Mouse (Mus musculus) heart, embryonic 13.5 days (tissue): Measurements from ENCODE around the gene Dusp7. TPM values are rescaled to one million over a fixed set of nuclear protein-coding genes. Genes with fewer than 3 reads are reported as not detected.

Experiments used
- ATAC-seq: fragments of 200-750 bp; cut with Nextera tagmentation; 2 replicates; pipeline ENCODE4 v1.8.0; 2017; ENCODE audit warnings: moderate TSS enrichment; ENCODE audit not compliant: insufficient number of reproducible peaks, low FRiP score, low TSS enrichment; ENCODE audit errors: extremely low read depth
- H3K27ac ChIP-seq: fragments of 300-500 bp; sonication (generic); replicated peaks from 2 replicates; pipeline ENCODE4 v1.5.1; 2015; ENCODE audit warnings: moderate library complexity, mild to moderate bottlenecking, inconsistent platforms
- H3K27me3 ChIP-seq: fragments of 300-500 bp; sonication (generic); replicated peaks from 2 replicates; pipeline ENCODE4 v1.6.1; 2015; ENCODE audit warnings: mild to moderate bottlenecking, inconsistent platforms
- H3K36me3 ChIP-seq: fragments of 300-500 bp; sonication (generic); 2 replicates; pipeline ENCODE4 v1.6.1; 2015; ENCODE audit warnings: mild to moderate bottlenecking, inconsistent platforms
- H3K4me1 ChIP-seq: fragments of 300-500 bp; sonication (generic); 2 replicates; pipeline ENCODE4 v1.6.1; 2015; ENCODE audit warnings: inconsistent platforms
- H3K4me2 ChIP-seq: fragments of 300-500 bp; sonication (generic); 2 replicates; pipeline ENCODE4 v1.6.1; 2015; ENCODE audit warnings: inconsistent platforms, mild to moderate bottlenecking, moderate library complexity
- H3K4me3 ChIP-seq: fragments of 300-500 bp; sonication (generic); 2 replicates; pipeline ENCODE4 v1.5.1; 2015; ENCODE audit warnings: moderate library complexity, mild to moderate bottlenecking, inconsistent platforms
- H3K9ac ChIP-seq: fragments of 300-500 bp; sonication (generic); 2 replicates; pipeline ENCODE4 v1.6.1; 2015; ENCODE audit warnings: inconsistent platforms, mild to moderate bottlenecking, moderate library complexity
- H3K9me3 ChIP-seq: fragments of 300-500 bp; sonication (generic); 2 replicates; pipeline ENCODE4 v1.6.1; 2016; ENCODE audit warnings: inconsistent platforms
- WGBS: fragments of 180-500 bp; shearing (Covaris S2); methylation state at CpG from one replicate; pipeline ENCODE4 v1.1.7; 2015; ENCODE audit warnings: mixed read lengths; 5-methylcytosine and 5-hydroxymethylcytosine counted together
- polyA plus RNA-seq: library from polyadenylated mRNA; unstranded; fragments of >200 nt; fragmentation: Nextera tagmentation; extraction: Ambion mirVana; gene quantifications from 2 replicates; pipeline ENCODE4 v1.2.1, GENCODE M21; 2015

Gene Dusp7
- polyA plus RNA-seq, 1 experiment from 2014 or later: 8.6 TPM

DNA sequence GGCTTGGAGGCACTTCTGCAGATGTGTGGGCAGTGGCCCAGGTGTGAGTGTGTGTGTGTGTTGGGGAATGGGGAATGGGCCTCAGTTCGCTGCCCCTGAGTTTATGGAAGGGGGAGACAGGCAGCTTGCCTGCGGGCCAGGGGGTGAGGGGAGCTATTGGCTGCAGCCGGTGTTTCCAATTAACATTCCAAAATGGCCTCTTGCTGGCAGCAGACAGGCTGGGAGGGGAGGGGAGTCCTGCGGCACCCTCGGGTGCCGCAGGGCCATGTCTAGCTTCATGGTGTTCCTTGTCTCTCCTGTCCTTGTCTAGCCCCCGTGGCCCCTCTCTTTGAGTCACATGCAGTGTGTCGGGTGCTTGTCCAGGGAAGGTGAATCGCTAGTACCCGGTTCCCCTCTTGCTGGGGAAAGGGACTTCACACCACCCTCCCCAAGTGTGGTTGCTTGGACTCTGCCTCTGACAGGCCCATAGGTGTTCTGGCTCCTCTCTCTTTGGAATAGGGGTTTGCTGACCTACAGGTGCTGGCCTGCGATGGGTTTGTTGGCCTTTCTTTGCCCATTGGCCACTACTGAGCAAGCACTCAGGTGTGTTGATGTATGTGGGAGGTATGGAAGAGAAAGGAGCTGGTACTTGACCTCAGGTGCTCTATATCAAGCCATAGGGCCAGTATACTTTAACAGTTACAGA is 1.5 kb downstream of the Dusp7 start:
- Histone ChIP-seq H3K4me1 (peaks cover 57% of the 10 kb centered on the region), H3K4me3 (peak overlapping the region; percentile 95), H3K27me3 (no peaks in the 10 kb centered on the region), H3K4me2 (peak overlapping the region; percentile 99), H3K36me3 (peaks cover 42% of the 10 kb centered on the region), H3K27ac (peak overlapping the region; percentile 97), H3K9me3 (no peaks in the 10 kb centered on the region), H3K9ac (peak overlapping the region; percentile 98)
- no peak for ATAC-seq
- 5% methylated on average over 11 of the region's 11 CpGs for WGBS

DNA sequence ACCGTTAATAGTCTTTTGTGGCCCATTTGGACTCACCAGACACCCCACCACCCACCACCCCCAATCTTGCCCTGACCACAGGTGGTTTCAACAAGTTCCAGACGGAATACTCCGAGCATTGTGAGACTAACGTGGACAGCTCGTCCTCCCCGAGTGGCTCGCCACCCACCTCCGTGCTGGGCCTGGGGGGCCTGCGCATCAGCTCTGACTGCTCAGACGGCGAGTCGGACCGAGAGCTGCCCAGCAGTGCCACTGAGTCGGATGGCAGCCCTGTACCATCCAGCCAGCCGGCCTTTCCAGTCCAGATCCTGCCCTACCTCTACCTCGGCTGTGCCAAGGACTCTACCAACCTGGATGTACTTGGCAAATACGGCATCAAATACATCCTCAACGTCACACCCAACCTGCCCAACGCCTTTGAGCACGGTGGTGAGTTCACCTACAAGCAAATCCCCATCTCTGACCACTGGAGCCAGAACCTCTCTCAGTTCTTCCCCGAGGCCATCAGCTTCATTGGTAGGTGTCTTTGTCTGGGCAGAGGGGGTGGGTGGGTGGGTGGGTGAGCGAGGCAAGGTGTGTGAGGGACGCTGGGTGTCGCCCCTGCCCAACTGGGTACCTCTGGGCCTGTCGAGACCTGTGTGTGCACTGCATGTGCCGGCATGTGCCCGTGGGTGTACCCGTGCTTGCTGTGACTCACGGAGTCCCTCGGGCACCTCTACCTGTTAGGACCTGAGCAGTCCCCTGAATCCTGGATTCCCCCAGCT is 2.4 kb downstream of the Dusp7 start:
- H3K9me3 ChIP-seq: no peaks in the 10 kb centered on the region
- H3K4me1 ChIP-seq: peaks cover 57% of the 10 kb centered on the region
- H3K4me3 ChIP-seq: peak overlapping the region; percentile 95
- peak overlapping the region; percentile 99 for H3K4me2 ChIP-seq
- peaks cover 50% of the 10 kb centered on the region for H3K36me3 ChIP-seq
- WGBS: 83% methylated on average over 30 of the region's 30 CpGs
- peak overlapping the region; percentile 80; the same call in 1 of the 2 replicates for H3K27ac ChIP-seq
- H3K27me3 ChIP-seq: no peaks in the 10 kb centered on the region
- peak overlapping the region; percentile 98 for H3K9ac ChIP-seq
- no peak for ATAC-seq

DNA sequence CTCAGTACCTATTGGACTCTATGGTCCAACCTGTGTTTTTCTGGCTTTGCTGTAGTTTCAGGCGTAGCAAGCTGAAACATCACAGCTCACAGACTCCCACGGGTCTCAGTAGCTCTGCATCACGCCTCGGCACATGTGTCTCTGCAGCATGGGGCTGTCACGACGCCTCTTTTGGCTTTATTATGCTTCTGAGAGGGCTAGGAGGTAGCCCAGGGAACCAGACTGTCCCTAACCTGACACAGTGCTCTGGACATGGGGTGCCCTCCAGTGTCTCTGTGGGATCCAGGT is 2.9 kb downstream of the Dusp7 start:
- H3K9me3 ChIP-seq: no peaks in the 10 kb centered on the region
- peak overlapping the region; percentile 95 for H3K4me3 ChIP-seq
- H3K4me2 ChIP-seq: peak overlapping the region; percentile 99
- H3K36me3 ChIP-seq: peaks cover 51% of the 10 kb centered on the region
- peak overlapping the region; percentile 98 for H3K9ac ChIP-seq
- no peaks in the 10 kb centered on the region for H3K27me3 ChIP-seq
- peak overlapping the region; percentile 80 for H3K27ac ChIP-seq
- no peak for ATAC-seq
- WGBS: 52% methylated on average over 6 of the region's 6 CpGs
- H3K4me1 ChIP-seq: peaks cover 53% of the 10 kb centered on the region

DNA sequence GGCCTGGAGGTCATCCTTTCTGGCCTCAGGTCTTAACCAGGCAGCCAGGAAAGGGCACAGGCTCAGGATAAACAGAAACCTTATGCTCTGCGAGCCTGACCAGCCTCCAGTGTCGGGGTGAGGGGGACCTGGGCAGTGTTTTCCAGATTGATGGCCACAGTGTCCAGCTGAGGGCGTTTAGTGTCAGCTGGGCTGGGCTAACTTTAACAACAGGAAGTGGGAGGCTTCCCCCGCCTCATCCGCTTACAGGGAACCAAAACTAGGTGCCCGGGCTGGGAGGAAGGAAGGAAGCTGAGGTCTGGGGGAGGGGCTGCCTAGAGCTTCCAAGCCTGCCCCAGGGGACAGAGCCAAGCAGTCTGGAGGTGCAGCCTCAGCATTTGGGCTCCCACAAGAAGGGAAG is 3.3 kb downstream of the Dusp7 start:
- peaks cover 50% of the 10 kb centered on the region for H3K4me1 ChIP-seq
- H3K9ac ChIP-seq: peak overlapping the region; percentile 98
- ATAC-seq: no peak
- H3K4me2 ChIP-seq: peak overlapping the region; percentile 99
- H3K27me3 ChIP-seq: no peaks in the 10 kb centered on the region
- peaks cover 52% of the 10 kb centered on the region for H3K36me3 ChIP-seq
- H3K27ac ChIP-seq: peak overlapping the region; percentile 80
- H3K4me3 ChIP-seq: peak overlapping the region; percentile 95
- WGBS: 15% methylated on average over 6 of the region's 6 CpGs
- H3K9me3 ChIP-seq: no peaks in the 10 kb centered on the region

DNA sequence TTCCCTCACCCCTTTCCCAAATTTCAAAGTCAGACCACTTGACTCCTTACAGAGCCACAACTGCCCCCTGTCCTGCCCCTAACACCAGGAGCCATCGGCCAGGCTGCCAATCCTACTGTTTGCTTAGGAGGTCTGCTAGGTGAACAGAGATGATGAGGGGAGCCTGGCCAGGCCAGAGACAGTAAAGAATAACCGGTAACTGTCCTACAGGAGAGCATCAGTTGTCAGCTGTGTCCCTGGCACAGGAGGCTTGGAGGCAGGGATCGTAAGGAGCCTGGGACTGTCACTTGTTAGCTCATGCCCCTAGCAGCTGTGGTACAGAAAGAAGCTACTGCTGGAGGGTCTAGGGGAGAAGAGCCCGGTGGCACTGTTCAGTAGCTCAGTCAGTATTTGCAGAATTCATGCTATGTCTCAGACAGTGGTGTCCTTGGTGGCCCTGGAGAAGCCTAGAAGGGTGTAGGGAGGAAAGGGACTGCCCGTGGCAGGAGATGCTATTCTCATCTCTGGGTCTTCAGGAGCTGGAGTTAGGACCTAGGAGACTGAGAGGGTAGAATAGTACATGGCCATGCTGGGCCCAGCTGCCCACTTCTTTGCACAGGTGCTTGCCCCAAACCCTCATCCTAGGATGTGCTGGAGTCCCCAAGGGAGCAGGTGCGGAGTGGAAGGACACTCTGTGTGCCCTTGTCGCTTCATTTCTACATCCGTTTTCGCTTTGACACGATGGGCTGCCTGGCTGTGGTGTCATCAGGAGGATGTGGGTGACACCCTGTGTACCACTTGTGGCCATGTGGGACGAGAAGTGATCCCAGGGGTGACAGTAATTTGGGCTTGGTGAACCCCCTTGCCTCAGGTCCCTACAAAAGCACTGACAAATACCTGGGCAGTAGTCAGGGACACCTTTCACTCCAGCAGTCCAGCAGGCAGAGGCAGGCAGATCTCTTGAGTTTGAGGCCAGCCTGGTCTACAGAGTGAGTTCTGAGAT is 4.3 kb downstream of the Dusp7 start:
- Histone ChIP-seq H3K4me3 (0 out of 2 replicates have a peak overlapping the region, but pooled peaks have one; percentile 95), H3K4me1 (peaks cover 46% of the 10 kb centered on the region), H3K27me3 (no peaks in the 10 kb centered on the region), H3K4me2 (peak overlapping the region; percentile 99), H3K36me3 (peaks cover 61% of the 10 kb centered on the region), H3K9ac (peak overlapping the region; percentile 98), H3K27ac (peak overlapping the region; percentile 80), H3K9me3 (no peaks in the 10 kb centered on the region)
- no peak for ATAC-seq
- 84% methylated on average over 11 of the region's 11 CpGs for WGBS

DNA sequence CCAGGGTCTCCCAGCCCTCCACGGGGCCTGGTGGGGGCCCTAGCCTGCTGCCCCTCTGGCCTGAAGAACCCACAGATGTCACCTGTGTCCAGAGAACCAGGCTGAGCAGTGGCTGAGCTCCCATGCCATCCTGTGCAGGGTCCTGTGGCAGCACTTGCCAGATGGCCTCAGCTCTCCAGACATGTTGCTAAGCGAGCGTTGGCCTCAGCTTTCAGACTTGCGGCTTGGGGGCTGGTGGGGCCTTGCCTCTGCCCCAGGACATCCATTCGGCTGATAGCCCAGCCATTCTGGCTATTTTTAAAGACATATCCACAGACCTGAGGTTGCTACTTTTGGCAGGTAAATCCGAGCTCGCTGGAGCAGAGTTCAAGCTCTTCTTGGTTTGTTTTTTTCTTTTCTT is 5.5 kb downstream of the Dusp7 start:
- Histone ChIP-seq H3K9ac (0 out of 2 replicates have a peak overlapping the region, but pooled peaks have one; percentile 45), H3K36me3 (peaks cover 69% of the 10 kb centered on the region), H3K9me3 (no peaks in the 10 kb centered on the region), H3K27ac (no peak overlapping the region), H3K4me2 (no peak overlapping the region), H3K27me3 (no peaks in the 10 kb centered on the region), H3K4me3 (no peak overlapping the region), H3K4me1 (peaks cover 51% of the 10 kb centered on the region)
- WGBS: 60% methylated on average over 7 of the region's 7 CpGs
- no peak for ATAC-seq

DNA sequence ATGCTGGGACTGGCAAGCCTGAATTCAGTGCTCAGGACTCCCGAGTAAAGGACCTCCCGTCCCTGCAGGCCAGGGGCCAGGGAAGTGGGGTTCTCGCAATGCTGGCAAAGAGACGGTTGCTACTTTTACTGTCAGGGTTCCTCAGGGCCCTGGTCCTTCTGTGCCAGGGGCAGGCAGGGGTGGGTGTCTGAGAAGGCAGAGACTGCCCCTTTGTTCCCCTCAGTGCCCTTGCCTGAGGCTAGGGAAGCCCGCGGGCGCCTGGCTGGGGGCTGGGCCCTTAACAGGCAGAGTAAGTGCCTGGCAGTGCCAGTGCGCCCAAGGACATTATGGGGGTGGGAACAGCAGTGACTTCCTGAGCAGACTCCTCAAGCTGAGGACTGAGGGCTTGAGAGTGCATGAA is 8.8 kb downstream of the Dusp7 start:
- H3K4me3 ChIP-seq: no peak overlapping the region
- 80% methylated on average over 8 of the region's 8 CpGs for WGBS
- no peak overlapping the region for H3K27ac ChIP-seq
- no peak overlapping the region for H3K9ac ChIP-seq
- no peaks in the 10 kb centered on the region for H3K27me3 ChIP-seq
- peaks cover 26% of the 10 kb centered on the region for H3K4me1 ChIP-seq
- peaks cover 53% of the 10 kb centered on the region for H3K36me3 ChIP-seq
- no peak for ATAC-seq
- H3K4me2 ChIP-seq: no peak overlapping the region
- no peaks in the 10 kb centered on the region for H3K9me3 ChIP-seq

DNA sequence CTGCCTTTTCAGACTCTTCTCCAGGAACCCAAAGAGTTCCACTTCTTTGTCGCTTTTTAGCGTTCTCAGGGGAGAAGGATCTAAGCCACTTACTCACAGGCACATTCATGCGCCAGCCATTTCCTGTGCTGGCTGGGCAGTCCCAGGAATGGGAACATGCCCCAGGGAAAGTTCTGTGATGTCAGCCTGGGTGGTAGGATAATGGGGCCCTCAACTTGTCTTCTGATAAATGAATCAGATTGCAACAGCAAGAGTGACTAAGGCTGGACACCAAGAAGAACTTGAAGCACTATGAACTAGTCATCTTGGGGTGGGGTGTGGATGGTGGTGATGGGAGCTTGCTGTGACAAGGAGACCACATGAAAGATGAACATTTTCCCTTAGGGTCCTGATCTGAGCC is 9.6 kb downstream of the Dusp7 start:
- no peak overlapping the region for H3K4me2 ChIP-seq
- no peaks in the 10 kb centered on the region for H3K9me3 ChIP-seq
- no peak overlapping the region for H3K4me3 ChIP-seq
- no peak for ATAC-seq
- H3K4me1 ChIP-seq: peaks cover 18% of the 10 kb centered on the region
- H3K36me3 ChIP-seq: peaks cover 45% of the 10 kb centered on the region
- 69% methylated on average over 3 of the region's 3 CpGs for WGBS
- H3K9ac ChIP-seq: no peak overlapping the region
- no peaks in the 10 kb centered on the region for H3K27me3 ChIP-seq
- no peak overlapping the region for H3K27ac ChIP-seq

DNA sequence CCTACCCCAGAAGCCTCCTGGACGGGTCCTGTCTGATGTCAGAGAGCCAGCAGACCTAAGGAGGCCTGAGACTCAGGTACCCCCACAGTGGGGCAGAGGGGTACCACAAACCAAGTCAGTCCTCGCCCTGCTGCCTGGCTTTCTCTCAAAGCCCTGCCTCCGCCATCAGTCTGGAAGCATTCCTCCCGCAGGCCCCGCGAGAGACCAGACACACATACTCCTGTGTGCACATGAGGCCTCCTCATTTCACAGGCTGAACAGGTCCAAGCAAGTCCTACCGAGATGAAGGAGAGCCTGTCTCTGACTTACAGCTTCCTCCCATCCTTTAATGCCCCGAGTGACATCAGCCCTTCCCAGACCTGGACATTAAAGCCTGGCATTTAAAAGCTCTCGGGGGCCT is 10.3 kb downstream of the Dusp7 start:
- Histone ChIP-seq H3K4me1 (peaks cover 23% of the 10 kb centered on the region), H3K27ac (no peak overlapping the region), H3K4me2 (no peak overlapping the region), H3K27me3 (no peaks in the 10 kb centered on the region), H3K9me3 (no peaks in the 10 kb centered on the region), H3K4me3 (no peak overlapping the region), H3K36me3 (peaks cover 38% of the 10 kb centered on the region), H3K9ac (0 out of 2 replicates have a peak overlapping the region, but pooled peaks have one; percentile 2)
- WGBS: 59% methylated on average over 9 of the region's 9 CpGs
- no peak for ATAC-seq

DNA sequence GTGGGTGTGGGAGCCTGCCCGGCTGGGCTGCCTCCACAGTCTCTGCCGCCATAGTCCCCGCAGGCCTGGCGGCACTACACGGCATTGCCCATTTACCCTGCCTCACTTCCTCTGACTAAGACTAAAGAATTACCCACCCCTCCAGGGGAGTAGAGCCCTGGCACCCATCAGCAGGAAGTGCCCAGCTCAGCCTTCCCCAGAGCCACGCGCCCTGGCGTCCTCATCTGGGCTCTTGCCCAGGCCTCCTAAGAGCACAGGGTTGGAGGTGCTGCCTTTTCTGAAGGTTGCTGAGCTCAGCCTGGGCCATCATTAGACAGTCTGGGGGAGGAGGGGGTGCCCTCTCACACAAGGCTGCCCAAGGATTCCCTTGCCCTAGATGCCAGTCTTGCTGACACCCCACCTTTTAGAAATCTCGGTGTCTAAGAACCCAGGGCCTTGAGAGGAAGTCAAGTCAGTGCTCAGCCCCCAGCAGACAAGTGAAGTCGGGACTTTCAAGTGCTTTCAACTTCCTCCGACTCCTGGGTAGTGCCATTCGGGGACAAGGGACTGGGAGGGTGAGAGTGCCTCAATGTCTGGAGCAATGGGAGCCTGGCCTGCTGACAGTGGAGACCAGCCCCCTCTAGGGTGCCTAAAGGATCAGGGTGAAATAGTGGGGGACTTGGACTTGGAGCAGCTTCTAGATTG is 17.9 kb downstream of the Dusp7 start:
- Histone ChIP-seq H3K4me1 (peaks cover 44% of the 10 kb centered on the region), H3K27me3 (no peaks in the 10 kb centered on the region), H3K4me2 (no peak overlapping the region), H3K9me3 (0 out of 2 replicates have a peak, but pooled peaks cover 10% of the 10 kb centered on the region), H3K4me3 (no peak overlapping the region), H3K27ac (no peak overlapping the region), H3K9ac (0 out of 2 replicates have a peak overlapping the region, but pooled peaks have one; percentile 5), H3K36me3 (no peaks in the 10 kb centered on the region)
- no peak for ATAC-seq
- WGBS: 79% methylated on average over 12 of the region's 12 CpGs
